Mouse (Mus musculus) heart, postnatal 4 days (tissue): Measurements from ENCODE around the gene Inpp4a. TPM values are rescaled to one million over a fixed set of nuclear protein-coding genes. Genes with fewer than 3 reads are reported as not detected.

Source experiments
- DNase-seq: peaks from one replicate; pipeline ENCODE4 v3.0.0; 2021
- total RNA-seq, 2 experiments: library from RNA; stranded (reverse); gene quantifications; 2 replicates each; pipeline ENCODE4 v1.2.3; 2021

Gene Inpp4a
- total RNA-seq, 2 experiments from 2014 or later = 17.2 to 18.7 TPM

DNA sequence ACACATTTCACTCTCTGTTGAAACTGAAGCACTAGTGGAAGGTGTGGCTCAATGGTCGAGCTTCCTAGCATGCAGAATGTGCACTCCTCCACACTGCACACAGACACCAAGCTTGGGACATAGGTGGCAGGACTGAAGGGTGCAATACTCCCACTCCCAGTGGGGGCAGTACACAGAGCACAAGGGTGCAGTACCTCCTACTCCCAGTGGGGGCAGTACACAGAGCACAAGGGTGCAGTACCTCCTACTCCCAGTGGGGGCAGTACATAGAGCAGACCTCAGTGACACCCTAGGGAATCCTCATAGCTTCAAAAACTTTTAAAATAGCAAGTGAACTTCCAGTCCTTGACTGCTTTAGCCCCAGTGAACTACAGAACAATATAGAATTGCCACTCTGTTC is 119.8 kb downstream of the Inpp4a start:
- DNase-seq = peak; percentile 84

DNA sequence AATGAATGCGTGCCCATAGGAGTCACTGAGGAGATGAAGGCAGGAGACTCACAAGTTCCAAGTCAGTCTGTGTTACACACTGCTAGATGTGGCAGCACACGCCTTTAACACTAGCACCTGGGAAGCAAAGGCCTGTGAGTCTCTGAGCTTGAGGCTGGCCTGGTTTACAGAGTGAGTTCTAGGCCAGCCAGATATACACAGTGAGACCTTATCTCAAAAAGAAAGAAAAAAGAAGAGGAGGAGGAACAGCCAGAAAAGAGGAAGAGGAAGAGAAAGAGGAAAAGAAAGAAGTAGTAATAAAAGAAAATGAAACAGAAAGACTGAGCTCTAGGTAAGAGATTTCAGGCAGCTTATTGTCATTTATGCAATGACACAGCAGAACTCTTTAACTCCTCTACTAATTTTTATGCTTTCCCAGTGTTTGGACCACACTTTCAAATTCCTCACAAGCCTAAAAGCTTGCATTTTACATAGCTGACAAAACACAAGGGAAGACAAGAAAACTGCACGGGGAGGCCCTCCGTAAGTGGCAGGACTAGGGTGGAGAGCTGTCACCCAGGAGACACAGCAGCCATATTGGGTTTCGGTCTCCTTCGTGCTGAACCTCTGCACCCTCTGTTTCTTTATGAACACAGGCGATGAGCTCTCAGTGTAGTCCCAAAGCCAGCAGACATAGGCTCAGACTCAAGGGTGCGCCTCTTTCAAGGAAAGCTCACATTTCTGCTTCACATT is 127.6 kb downstream of the Inpp4a start:
- DNase-seq = no peak

- peak; percentile 25 for DNase-seq
Measured at GRCm38 (mm10) chr1:37428911-37429310, 129.2 kb downstream of the Inpp4a start.

DNA sequence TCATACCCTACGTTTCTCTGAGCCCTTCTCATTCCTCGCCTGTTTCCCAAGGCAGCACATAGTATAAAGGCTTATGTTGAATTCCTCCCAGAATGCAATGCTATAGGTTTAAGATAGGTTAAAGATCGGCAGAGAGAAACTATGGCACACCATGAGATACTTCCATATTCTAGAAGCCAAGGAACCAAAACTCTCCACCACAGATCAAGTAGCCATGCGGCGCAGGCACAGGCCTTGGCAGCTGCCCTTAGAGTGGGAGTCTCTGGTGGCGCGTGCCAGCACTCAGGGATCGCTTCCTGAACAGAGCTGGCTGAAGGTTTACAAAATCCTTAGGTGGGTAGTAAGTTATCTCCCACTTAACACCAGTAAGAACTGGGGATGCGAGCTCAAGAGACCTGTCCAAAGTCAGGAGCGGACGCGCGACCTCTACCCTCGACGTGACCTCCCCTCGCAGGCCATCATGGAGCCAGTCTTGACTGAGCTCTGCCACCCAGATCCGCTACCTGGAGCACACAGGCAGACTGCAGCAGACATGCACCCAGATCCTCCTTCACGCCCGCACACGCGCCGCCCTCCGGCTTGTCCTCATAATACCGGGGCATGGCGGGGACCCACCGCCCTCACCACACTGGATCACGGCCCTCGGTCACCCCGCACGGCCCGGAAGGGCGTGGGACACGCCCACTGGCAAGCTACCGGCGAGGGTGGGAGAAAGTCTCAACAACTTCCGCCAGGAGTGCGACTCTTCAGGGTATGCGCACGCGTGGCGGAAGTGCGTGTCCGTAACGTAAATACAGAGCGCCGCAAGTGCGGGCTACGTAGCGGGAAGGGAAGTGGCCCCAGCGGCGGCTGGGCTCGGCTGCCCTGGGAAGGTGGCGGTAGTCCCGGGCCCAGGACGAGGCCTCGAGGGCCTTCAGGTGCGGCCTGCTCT is 130.0 kb downstream of the Inpp4a start, which contains the start of the genes Coa5 and Unc50:
Gene Coa5, minus strand, starts transcription at position 738 of the 931 bp plus-strand sequence.
Gene Unc50, plus strand, starts transcription at position 774 of the 931 bp plus-strand sequence.
- DNase-seq = peak; percentile 95

DNA sequence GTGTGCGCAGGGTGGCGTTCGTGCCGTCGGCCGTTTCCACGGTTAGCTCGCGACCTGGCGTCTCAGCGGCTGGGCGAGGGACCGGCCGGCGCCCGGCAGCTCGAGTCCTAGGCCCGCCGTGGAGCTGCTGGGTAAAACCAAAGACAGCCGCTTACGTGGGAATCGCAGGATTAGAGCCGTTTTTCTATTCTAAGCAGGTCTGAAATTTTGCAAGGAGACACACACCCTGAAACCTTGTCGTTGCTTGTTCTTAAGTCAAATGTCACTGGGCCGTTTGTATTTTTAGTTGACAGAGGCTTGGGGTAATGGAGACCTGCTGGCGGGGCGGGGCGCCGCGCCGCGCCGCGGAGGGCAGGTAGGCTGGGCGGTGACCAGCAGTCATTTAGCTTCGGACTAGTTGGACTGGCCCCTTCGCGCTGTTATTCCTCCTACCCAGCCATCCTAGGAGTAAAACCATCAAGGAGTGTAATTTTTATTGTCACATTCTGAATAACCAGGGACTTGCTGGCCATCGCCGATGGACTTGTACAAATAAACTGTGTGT is 130.7 kb downstream of the Inpp4a start:
- peak; percentile 21 for DNase-seq

- DNase-seq = no peak
Measured at GRCm38 (mm10) chr1:37436419-37436818, 136.8 kb downstream of the Inpp4a start.

DNA sequence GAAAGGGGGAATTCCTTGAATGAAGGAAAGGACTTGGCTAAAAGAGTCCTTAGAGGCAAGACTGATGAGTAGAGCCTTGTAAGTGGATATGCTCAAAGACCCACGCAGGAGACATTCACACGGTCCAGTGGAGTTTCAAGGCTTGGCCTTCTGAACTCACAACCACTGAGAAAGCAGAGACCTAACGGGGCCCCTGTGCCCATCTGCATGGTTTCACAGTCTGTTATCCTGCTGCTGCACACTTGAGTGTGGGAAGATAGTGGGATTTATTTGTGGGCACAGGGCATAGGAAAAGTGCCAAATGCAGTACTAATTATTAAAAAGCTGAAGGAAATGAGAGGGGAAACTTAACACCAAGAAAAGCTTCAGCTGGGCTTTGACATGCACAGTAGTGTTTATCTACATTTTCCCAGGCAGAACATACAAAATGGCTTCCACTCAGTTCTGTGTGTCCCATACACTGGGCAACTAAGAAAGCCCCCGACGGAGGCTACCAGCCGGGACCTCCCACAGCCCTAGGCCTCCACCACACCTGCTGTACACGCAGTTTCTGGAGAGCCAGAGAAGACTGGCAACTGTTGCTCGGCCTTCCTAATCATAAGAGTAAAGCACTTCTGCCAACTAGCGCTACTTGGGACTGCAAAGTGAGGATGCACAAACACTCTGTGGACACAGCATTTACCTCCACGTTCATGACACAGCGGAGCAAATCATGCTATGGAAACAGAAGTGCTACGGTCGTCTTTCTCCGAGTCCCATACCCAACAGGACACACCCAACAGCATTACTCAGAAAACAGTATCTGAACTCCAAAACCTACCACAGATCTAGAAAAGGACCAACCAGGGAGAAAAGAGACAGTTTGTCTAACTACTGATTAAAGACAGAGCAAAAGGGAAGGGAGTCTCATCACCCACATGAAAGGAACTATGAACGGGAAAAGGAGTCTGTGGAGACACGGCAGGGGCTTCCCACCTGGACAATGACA is 143.5 kb downstream of the Inpp4a start:
- DNase-seq = no peak

- DNase-seq = peak; percentile 76
Measured at GRCm38 (mm10) chr1:37448361-37449095, 148.9 kb downstream of the Inpp4a start.

DNA sequence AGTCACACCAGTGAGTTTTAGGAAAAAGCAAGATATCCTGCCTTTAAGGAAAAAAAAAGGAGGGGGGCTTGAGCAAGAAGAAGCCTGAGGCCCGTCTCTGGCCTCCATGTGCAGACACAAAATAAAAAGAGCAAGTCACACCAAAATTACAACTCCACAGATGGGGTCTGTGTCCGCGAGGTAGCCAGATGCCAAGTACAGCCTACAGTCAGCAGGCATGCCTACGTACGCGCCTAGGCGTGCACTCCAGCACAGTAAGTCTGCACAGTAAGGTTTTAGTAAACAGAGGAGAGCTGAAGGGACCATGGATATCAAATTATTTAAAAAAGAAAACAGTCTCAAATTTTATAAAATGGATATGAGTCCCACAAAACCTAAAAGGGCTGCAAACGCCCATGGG is 151.6 kb downstream of the Inpp4a start:
- DNase-seq = no peak

DNA sequence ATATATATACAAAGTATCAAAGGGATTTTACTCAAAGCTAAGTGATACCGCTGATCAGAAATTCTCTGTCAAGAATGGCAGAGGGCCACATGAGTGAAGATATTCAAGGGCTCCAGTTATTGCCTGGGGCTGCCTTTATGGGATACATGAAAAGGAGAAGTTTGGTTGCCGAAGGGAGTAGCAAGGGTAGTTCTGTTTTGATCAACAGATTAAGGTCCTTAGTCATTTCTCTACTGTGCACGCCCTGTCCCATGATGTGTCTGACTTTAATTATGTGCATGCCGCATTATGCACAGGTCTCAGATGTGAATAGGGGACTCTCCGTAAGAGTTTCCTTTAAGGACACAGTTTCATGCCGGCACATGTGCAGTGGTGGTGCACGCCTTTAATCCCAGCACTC is 157.9 kb downstream of the Inpp4a start:
- no peak for DNase-seq

Other genes with a start within 250 kb of the Inpp4a start
- not detected for gene Cnga3, start 85.4 kb upstream of the Inpp4a start, total RNA-seq
- 10 to 100 TPM; 84.1 to 85.6 TPM for gene Coa5, start 130.2 kb downstream of the Inpp4a start, total RNA-seq
- gene Unc50, start 130.3 kb downstream of the Inpp4a start, total RNA-seq = 10 to 100 TPM; 32.2 to 39.3 TPM
- gene Mgat4a, start 241.2 kb downstream of the Inpp4a start, total RNA-seq = 10 to 100 TPM; 15.1 to 15.5 TPM